Mouse (Mus musculus) forebrain, embryonic 14.5 days (tissue): ENCODE measurements around the gene Tesk1. TPM values are rescaled to one million over a fixed set of nuclear protein-coding genes. Genes with fewer than 3 reads are reported as not detected.

Experiments
- ATAC-seq: fragments of 200-750 bp; cut with Nextera tagmentation; 2 replicates; pipeline ENCODE4 v1.8.0; 2017; ENCODE audit warnings: mild to moderate bottlenecking, moderate library complexity
- DNase-seq: peaks from one replicate; pipeline ENCODE4 v3.0.0-alpha.2; 2015; ENCODE audit warnings: low spot score
- H3K27ac ChIP-seq: fragments of 300-500 bp; sonication (generic); 2 replicates; pipeline ENCODE4 v1.5.1; 2014; ENCODE audit warnings: low read depth, mild to moderate bottlenecking, control low read depth, low read length, moderate library complexity
- H3K27me3 ChIP-seq: fragments of 300-500 bp; sonication (generic); replicated peaks from 2 replicates; pipeline ENCODE4 v1.6.1; 2014; ENCODE audit warnings: low read length, control low read depth, mixed read lengths; ENCODE audit not compliant: control insufficient read depth, insufficient read depth
- H3K36me3 ChIP-seq: fragments of 300-500 bp; sonication (generic); 2 replicates; pipeline ENCODE4 v1.6.1; 2014; ENCODE audit warnings: low read length, control low read depth; ENCODE audit not compliant: control insufficient read depth, insufficient read depth
- H3K4me1 ChIP-seq: fragments of 300-500 bp; sonication (generic); 2 replicates; pipeline ENCODE4 v1.6.1; 2014; ENCODE audit warnings: antibody characterized with exemption, low read length, control low read depth; ENCODE audit not compliant: control insufficient read depth, insufficient read depth
- H3K4me2 ChIP-seq: fragments of 300-500 bp; sonication (generic); 2 replicates; pipeline ENCODE4 v1.6.1; 2014; ENCODE audit warnings: mild to moderate bottlenecking, control low read depth, low read length
- H3K4me3 ChIP-seq: fragments of 300-500 bp; sonication (generic); 2 replicates; pipeline ENCODE4 v1.5.1; 2014; ENCODE audit warnings: low read depth, low read length, control low read depth
- H3K9ac ChIP-seq: fragments of 300-500 bp; sonication (generic); 2 replicates; pipeline ENCODE4 v1.6.1; 2014; ENCODE audit warnings: mild to moderate bottlenecking, low read length, control low read depth, moderate library complexity
- H3K9me3 ChIP-seq: fragments of 300-500 bp; sonication (generic); replicated peaks from 2 replicates; pipeline ENCODE4 v1.6.1; 2016; ENCODE audit warnings: low read length, control low read depth, mixed read lengths; ENCODE audit not compliant: control insufficient read depth
- WGBS: fragments of 180-500 bp; shearing (Covaris S2); extraction: QIAGEN DNeasy Blood & Tissue Kit; methylation state at CpG from one replicate; pipeline ENCODE4 v1.1.7; 2014; 5-methylcytosine and 5-hydroxymethylcytosine counted together
- polyA plus RNA-seq: library from polyadenylated mRNA; unstranded; fragments of >200 nt; fragmentation: Nextera tagmentation; extraction: Ambion mirVana; gene quantifications from 2 replicates; pipeline ENCODE4 v1.2.1, GENCODE M21; 2014

Gene Tesk1
- polyA plus RNA-seq, 1 experiment from 2014 or later = 10.2 TPM

GRCm38 (mm10) chr4:43489611-43490010 is 47.9 kb downstream of the Tesk1 start:
- H3K36me3 ChIP-seq = no peaks in the 10 kb centered on the region
- H3K9me3 ChIP-seq = no peaks in the 10 kb centered on the region
- H3K27me3 ChIP-seq = no peaks in the 10 kb centered on the region
- WGBS = 95% methylated on average over 3 of the region's 3 CpGs
- H3K4me3 ChIP-seq = no peak overlapping the region
- no peak overlapping the region for H3K9ac ChIP-seq
- H3K27ac ChIP-seq = no peak overlapping the region
- H3K4me1 ChIP-seq = 0 out of 2 replicates have a peak, but pooled peaks cover 6% of the 10 kb centered on the region
- DNase-seq (no peak), ATAC-seq (no peak)
- no peak overlapping the region for H3K4me2 ChIP-seq

GRCm38 (mm10) chr4:43490801-43491200 is 49.1 kb downstream of the Tesk1 start:
- DNase-seq (no peak), ATAC-seq (no peak)
- 88% methylated on average over 5 of the region's 5 CpGs for WGBS
- Histone ChIP-seq H3K27ac (no peak overlapping the region), H3K4me2 (no peak overlapping the region), H3K9me3 (no peaks in the 10 kb centered on the region), H3K4me3 (no peak overlapping the region), H3K36me3 (peaks cover 3% of the 10 kb centered on the region), H3K4me1 (0 out of 2 replicates have a peak, but pooled peaks cover 6% of the 10 kb centered on the region), H3K9ac (no peak overlapping the region), H3K27me3 (no peaks in the 10 kb centered on the region)

DNA sequence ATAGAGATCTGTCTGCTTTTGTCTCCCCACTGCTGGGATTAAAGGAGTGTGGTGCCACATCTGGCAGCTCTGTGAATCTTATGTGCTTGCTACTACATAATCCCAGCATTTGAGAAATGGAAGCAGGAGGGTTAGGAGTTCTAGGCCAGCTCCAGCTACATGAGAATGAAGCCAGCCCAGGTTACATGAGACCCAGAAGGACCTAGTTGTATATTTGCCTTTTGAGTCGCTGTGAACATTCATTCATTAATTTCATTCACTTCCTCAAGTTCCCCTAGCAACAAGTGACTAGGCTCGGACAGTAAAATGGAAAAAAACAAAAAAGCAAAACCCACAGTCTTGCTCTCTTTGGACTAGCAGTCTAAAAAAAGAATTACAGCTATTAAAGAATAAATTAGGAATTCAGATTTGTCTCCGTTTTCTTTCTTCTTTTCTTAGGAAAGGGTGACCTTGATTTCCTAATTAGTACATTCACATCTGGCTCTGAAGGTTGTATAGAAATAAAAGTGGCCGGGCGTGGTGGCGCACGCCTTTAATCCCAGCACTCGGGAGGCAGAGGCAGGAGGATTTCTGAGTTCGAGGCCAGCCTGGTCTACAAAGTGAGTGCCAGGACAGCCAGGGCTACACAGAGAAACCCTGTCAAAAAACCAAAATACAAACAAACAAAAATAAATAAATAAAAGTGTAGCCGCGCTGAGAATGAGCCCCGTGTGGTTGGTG is 50.5 kb downstream of the Tesk1 start:
- no peaks in the 10 kb centered on the region for H3K27me3 ChIP-seq
- H3K9me3 ChIP-seq = no peaks in the 10 kb centered on the region
- WGBS = 39% methylated on average over 12 of the region's 12 CpGs
- H3K9ac ChIP-seq = no peak overlapping the region
- peaks cover 13% of the 10 kb centered on the region for H3K36me3 ChIP-seq
- H3K4me3 ChIP-seq = peak overlapping the region; percentile 75; the same call in 1 of the 2 replicates
- H3K27ac ChIP-seq = peak overlapping the region; percentile 91
- ATAC-seq (no peak), DNase-seq (peak; percentile 22)
- peak overlapping the region; percentile 69 for H3K4me2 ChIP-seq
- H3K4me1 ChIP-seq = 0 out of 2 replicates have a peak, but pooled peaks cover 6% of the 10 kb centered on the region

- ATAC-seq = peak; percentile 98
- no peaks in the 10 kb centered on the region for H3K27me3 ChIP-seq
- no peaks in the 10 kb centered on the region for H3K9me3 ChIP-seq
- 0% methylated on average over 25 of the region's 25 CpGs for WGBS
- DNase-seq = peak; percentile 99
- H3K4me3 ChIP-seq = peak within 1 kb of the TSS; percentile 75
- H3K4me2 ChIP-seq = peak within 1 kb of the TSS; percentile 69
- H3K36me3 ChIP-seq = peaks cover 13% of the 10 kb centered on the region
- peaks cover 9% of the 10 kb centered on the region; the same call in 1 of the 2 replicates for H3K4me1 ChIP-seq
- peak within 1 kb of the TSS; percentile 84 for H3K9ac ChIP-seq
- H3K27ac ChIP-seq = peak within 1 kb of the TSS; percentile 91
Observed at GRCm38 (mm10) chr4:43492821-43493185, 51.1 kb downstream of the Tesk1 start, which contains the start of gene Ccdc107. Gene Ccdc107, plus strand, starts transcription at chr4:43492900.

DNA sequence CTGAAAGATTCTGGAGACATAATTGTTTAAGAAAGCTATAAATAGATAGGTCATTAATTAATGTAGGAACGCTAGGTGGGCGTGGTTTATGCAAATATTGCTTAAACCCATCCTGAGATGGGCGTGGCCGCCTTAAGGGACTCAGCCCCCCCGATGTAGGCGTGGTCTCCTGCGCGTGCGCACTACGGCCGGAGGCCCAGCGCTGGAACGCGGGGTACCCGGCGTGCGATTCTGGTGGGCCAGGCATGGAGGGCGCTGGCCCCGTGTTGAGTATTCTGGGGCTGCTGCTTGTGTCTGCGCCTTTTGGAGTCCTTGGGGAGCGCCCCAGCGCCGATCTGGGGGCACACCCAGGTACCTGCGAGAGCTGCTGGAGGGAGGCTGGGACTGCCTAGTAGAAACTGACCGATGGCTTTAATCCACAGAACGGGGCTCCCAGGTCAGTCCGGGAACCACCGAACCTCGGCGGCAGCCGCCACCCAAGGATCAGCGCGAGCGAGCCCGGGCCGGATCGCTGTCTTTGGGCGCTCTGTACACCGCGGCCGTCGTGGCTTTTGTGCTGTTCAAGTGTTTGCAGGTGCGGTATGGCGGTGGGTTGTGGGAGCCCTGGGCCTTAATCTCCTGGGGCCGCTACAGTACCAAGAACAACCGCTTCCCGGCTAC is 51.6 kb downstream of the Tesk1 start:
- no peaks in the 10 kb centered on the region for H3K27me3 ChIP-seq
- ATAC-seq = peak; percentile 93
- H3K36me3 ChIP-seq = peaks cover 13% of the 10 kb centered on the region
- peak; percentile 99 for DNase-seq
- H3K27ac ChIP-seq = peak overlapping the region; percentile 91
- H3K4me1 ChIP-seq = peaks cover 14% of the 10 kb centered on the region; the same call in 1 of the 2 replicates
- H3K9me3 ChIP-seq = no peaks in the 10 kb centered on the region
- under 1% methylated on average over 47 of the region's 47 CpGs for WGBS
- H3K4me2 ChIP-seq = peak overlapping the region; percentile 69
- peak overlapping the region; percentile 75 for H3K4me3 ChIP-seq
- H3K9ac ChIP-seq = peak overlapping the region; percentile 84

GRCm38 (mm10) chr4:43493846-43494240 is 52.1 kb downstream of the Tesk1 start:
- Histone ChIP-seq H3K27me3 (no peaks in the 10 kb centered on the region), H3K4me3 (peak overlapping the region; percentile 75), H3K4me2 (peak overlapping the region; percentile 69), H3K36me3 (peaks cover 13% of the 10 kb centered on the region), H3K9ac (peak overlapping the region; percentile 84), H3K4me1 (peaks cover 17% of the 10 kb centered on the region), H3K9me3 (no peaks in the 10 kb centered on the region), H3K27ac (peak overlapping the region; percentile 91)
- DNase-seq (peak; percentile 31), ATAC-seq (no peak)
- WGBS = 4% methylated on average over 9 of the region's 9 CpGs

DNA sequence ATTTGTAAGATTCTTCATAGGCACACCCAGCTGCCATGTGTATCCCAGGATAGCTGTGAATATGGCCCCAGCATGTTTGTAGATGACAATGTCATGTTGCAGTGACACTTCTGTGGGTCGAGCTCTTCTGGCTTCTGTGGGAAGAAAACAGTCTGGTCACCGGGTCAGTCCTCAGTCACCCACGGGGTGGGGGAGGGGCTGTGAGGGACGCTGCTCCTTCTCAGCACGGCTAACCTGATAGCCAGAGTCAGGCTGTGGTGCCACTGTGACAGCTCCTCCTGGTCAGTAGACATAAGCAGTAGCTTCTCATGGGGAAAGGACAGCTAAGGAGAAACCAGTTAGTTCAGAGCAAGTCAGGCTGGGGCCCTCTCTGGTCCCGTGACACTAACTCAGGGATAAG is 54.8 kb downstream of the Tesk1 start:
- Histone ChIP-seq H3K27ac (no peak overlapping the region), H3K27me3 (no peaks in the 10 kb centered on the region), H3K9me3 (no peaks in the 10 kb centered on the region), H3K36me3 (peaks cover 13% of the 10 kb centered on the region), H3K4me1 (peaks cover 21% of the 10 kb centered on the region), H3K9ac (no peak overlapping the region), H3K4me2 (no peak overlapping the region), H3K4me3 (no peak overlapping the region)
- DNase-seq (no peak), ATAC-seq (no peak)
- 43% methylated on average over 6 of the region's 6 CpGs for WGBS

DNA sequence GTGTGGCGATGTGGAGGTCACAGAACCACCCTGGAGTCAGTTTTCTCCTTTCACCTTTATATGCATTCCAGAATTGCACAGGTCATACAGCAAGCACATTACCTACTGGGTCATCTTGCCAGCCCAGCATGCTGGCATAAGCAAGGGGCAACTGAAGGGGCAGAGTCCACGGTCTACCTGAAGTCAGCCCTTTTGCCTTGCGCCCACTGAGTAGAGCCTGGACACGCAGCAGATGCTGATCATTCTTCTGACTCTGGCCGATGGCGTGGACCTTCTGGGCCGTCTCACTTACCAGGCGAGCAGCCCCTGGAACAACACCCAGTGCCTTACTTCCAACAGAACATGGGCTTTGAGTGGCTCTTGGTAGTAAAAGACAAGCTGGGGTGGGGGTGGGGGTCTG is 55.7 kb downstream of the Tesk1 start:
- ATAC-seq = no peak

More for the DNA sequence above, 55.7 kb downstream of the Tesk1 start:
- Histone ChIP-seq H3K9me3 (no peaks in the 10 kb centered on the region), H3K27ac (no peak overlapping the region), H3K36me3 (peaks cover 13% of the 10 kb centered on the region), H3K4me3 (no peak overlapping the region), H3K4me1 (peaks cover 21% of the 10 kb centered on the region), H3K4me2 (peak overlapping the region; percentile 66; the same call in 1 of the 2 replicates), H3K9ac (no peak overlapping the region), H3K27me3 (no peaks in the 10 kb centered on the region)
- no peak for DNase-seq
- 90% methylated on average over 8 of the region's 8 CpGs for WGBS
